Mouse (Mus musculus) right cerebral cortex, postnatal 36 days (tissue): ENCODE data around the gene Nop16.

ENCODE experiments used
- DNase-seq, 2 experiments: peaks; one replicate each; pipeline ENCODE4 v3.0.0; 2022; ENCODE audit warnings: low spot score in 2 of 2, mixed read lengths in 1 of 2

The Nop16 gene

DNA sequence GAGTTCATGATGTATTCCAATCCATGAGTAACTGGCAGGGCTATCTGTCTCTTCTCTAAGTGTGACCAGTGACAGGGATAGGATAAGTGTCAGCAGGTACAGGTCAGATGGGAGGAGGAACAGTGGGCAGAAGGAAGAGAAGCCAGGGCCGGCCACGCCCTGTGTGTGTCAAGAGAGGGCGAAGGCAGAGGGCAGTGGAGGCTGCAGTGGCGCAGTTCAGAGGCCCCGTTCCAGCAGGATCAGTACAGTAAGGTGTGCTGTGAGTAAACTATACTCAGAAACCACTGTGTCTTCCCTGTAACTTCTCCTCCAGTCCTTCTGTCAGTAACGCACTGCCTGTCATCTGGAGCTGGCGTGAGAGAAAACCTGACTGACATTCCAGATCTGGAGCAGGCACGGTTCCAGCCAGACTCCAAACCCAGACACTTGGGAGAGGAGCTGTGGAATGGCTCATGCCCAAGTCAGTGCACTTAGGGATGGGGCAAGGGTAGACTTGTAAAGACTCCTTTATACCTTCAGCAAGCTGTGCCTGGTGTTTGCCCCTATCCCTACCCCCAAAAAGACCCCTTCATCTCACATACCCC lies 6.3 kb upstream of the Nop16 start:
- no peak for DNase-seq

DNA sequence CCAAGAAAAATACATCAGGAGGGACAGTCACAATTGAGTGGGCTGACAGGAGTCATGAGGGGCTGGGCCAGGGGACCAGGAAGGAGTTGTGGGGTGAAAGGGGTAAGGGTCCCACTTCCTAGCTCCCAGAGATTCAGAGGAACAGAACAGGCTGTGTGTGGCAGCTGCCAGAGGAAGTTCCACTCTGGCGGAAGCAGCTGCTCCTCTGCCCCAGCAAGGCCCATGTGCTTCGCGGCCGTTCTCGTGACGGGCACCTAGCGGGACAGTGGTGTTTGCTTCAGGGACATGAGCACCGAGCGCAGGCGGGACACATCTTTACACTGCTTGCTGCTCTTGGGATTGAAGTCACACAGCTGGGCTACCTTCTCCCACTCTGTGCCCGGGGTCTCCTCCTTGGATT lies 3.7 kb upstream of the Nop16 start:
- DNase-seq, result no peak

- DNase-seq, result no peak
These were observed 2.0 kb upstream of the Nop16 start for GRCm38 (mm10) chr13:54591776-54592356.

GRCm38 (mm10) chr13:54589414-54589995 lies 385 bp downstream of the Nop16 start:
- no peak for DNase-seq

- no peak for DNase-seq
These were observed 4.1 kb downstream of the Nop16 start for GRCm38 (mm10) chr13:54585831-54586230.

- no peak for DNase-seq
These were observed 7.0 kb downstream of the Nop16 start for GRCm38 (mm10) chr13:54582860-54583259.

GRCm38 (mm10) chr13:54582126-54582525 lies 7.8 kb downstream of the Nop16 start:
- no peak for DNase-seq

DNA sequence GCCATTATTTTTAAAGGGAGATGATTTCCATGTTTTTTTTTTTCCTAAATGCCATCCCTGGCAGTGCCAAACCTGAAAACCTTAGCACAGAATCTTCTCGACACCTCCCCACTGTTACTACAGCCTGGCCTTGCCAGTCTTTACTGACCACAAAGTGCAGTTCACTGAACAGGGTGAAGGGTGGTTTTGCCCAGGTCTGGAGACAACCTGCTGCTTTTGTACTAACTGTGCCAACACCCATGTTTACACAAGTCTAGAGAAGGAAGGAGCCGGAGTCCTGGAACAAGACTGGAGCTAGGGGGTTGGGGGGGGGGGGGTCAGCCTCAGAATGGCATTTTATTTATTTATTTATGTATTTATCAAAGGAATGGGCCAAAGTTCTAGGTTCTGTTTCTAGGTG lies 8.5 kb downstream of the Nop16 start:
- no peak for DNase-seq

- no peak for DNase-seq
These were observed 12.0 kb downstream of the Nop16 start for GRCm38 (mm10) chr13:54577652-54578507.

- no peak for DNase-seq
These were observed 14.4 kb downstream of the Nop16 start for GRCm38 (mm10) chr13:54575489-54575888.

- peak in 1 of 2 experiments; percentile 65 for DNase-seq
These were observed 14.9 kb downstream of the Nop16 start, which contains the start of gene Arl10 for GRCm38 (mm10) chr13:54574854-54575481. Gene Arl10 (plus strand): TSS chr13:54575015.

- no peak for DNase-seq
These were observed 17.3 kb downstream of the Nop16 start for GRCm38 (mm10) chr13:54572621-54573020.

GRCm38 (mm10) chr13:54571637-54572036 lies 18.3 kb downstream of the Nop16 start:
- DNase-seq, result no peak

DNA sequence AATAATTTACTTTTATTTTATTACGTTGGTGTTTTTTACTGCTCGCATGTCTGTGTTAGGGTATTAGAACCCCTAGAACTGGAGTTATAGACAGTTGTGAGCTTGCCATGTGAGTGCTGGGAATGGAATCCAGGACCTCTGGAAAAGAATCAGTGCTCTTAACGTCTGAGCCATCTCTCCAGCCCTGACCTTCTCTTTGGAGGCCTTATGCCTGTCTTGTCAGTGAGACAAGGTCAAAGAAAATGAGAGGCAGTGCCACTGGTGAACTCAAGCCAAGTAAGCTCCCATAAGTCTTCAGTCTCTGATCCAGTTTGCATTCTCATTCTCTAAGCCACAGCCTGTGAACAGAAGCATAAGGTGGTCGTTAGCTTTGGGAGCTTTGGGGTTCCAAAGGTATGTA lies 19.2 kb downstream of the Nop16 start:
- no peak for DNase-seq

DNA sequence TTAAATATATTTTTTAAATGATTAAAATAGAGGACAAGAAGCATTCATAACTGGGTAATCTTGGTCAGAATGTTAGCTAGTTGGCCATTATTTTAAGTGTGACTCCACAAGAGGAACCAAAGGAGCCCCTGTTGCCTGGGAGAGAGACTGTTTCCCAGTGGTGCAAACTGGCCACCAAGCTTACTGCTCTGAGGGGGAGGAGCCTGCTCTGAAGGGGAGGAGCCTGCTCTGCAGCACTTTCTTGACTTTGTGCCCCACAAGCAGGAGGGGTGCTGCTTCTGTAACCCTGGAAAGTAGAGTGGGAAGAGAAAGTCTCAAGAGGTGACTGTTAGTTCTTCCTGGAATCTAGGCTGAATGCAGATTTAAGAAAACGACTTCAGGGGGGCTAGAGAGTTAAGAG lies 20.6 kb downstream of the Nop16 start:
- no peak for DNase-seq

GRCm38 (mm10) chr13:54568380-54568779 lies 21.5 kb downstream of the Nop16 start:
- no peak for DNase-seq

- no peak for DNase-seq
These were observed 24.1 kb downstream of the Nop16 start for GRCm38 (mm10) chr13:54565594-54566345.

- peak; percentile 91 to 92 for DNase-seq
These were observed 24.7 kb downstream of the Nop16 start, which contains the start of gene 4833439L19Rik for GRCm38 (mm10) chr13:54565201-54565581. Gene 4833439L19Rik (minus strand): TSS chr13:54565435.

DNA sequence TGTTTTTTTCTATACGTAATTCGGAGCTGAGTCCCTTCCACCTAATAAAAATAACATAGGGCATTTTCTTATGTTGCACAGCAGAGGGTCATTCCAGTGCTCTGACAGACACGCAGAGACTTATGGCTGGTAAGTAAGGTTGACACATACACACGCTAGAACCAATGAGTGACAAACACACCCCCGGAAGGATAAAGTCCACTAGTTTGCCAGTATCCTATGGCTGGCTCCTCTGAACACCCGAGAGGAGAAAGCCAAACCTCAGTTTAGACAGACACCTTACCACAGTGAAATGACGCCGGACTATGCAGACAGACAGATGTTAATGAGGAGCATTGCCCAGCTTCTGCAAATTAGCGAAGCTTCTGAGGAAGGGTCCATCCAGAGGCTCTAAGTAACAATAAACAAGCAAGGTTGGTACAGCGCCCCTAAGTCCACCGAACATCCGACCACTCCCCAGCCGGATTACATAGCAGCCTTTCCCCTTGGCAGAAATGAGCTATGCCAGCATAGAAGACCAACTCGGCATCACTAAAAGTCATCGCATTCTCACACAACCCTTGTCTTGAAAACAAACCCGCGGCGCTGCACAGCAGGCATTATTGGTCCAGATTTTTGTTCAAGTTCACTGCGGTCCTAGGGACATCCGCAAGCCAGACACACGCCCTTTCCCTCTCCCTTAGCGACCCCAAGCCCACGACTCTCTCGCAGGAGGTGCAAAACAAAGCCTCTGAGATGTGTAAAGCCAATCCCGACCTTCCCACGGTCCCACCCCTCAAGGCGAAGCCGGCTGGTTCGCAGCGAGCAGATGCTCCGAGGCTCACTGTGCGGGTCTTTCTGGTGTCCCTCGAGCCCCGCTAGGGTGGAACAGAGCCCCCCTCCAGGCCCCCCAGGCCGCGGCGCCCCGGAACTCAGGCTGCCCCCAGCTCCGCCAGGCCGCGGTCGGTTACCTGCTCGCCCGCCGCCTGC lies 25.4 kb downstream of the Nop16 start:
- no peak for DNase-seq

DNA sequence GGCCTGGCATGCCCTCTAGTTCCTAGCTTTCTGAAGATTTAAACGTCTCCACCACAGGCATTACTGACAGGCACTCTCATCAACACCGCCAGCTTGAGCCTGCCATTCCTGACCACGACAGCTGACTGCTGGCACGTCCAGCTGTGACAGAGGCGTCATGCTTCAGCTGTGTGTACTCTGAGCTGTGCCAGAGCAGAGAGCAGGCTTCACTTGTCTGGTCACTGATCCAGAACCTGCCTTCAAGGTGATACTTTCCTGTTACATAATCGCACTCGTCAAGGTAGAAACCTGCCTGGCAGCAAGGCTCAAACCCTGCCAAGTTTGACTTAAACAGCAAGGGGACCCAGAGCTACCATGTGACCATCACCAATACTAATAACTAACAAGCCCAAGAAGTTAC lies 27.3 kb downstream of the Nop16 start:
- no peak for DNase-seq
